Mouse (Mus musculus) hindbrain, embryonic 14.5 days (tissue): ENCODE measurements at regions not wholly inside any gene's neighbourhood (a gene's known extent, or its start where the extent isn't known, plus 50 kb on each side); places are given as distances from the start of the nearest gene placed in this dataset.

Experiments used
- ATAC-seq: fragments of 200-750 bp; cut with Nextera tagmentation; 2 replicates; pipeline ENCODE4 v1.8.0; 2017; ENCODE audit warnings: moderate number of reproducible peaks, mild to moderate bottlenecking, moderate TSS enrichment, moderate library complexity; ENCODE audit not compliant: low FRiP score
- DNase-seq: peaks from one replicate; pipeline ENCODE4 v3.0.0-alpha.2; 2015; ENCODE audit warnings: low spot score
- H3K27ac ChIP-seq: fragments of 300-500 bp; sonication (generic); 2 replicates; pipeline ENCODE4 v1.5.1; 2014; ENCODE audit warnings: mild to moderate bottlenecking, moderate library complexity
- H3K27me3 ChIP-seq: fragments of 300-500 bp; sonication (generic); 2 replicates; pipeline ENCODE4 v1.6.1; 2014; ENCODE audit warnings: mild to moderate bottlenecking, low read length, mixed read lengths; ENCODE audit not compliant: control insufficient read depth, insufficient read depth
- H3K36me3 ChIP-seq: fragments of 300-500 bp; sonication (generic); replicated peaks from 2 replicates; pipeline ENCODE4 v1.6.1; 2014; ENCODE audit not compliant: control insufficient read depth, insufficient read depth
- H3K4me1 ChIP-seq: fragments of 300-500 bp; sonication (generic); replicated peaks from 2 replicates; pipeline ENCODE4 v1.6.1; 2014; ENCODE audit warnings: antibody characterized with exemption, low read length, mixed read lengths; ENCODE audit not compliant: control insufficient read depth, insufficient read depth
- H3K4me2 ChIP-seq: fragments of 300-500 bp; sonication (generic); replicated peaks from 2 replicates; pipeline ENCODE4 v1.6.1; 2014; ENCODE audit warnings: mild to moderate bottlenecking, moderate library complexity
- H3K4me3 ChIP-seq: fragments of 300-500 bp; sonication (generic); replicated peaks from 2 replicates; pipeline ENCODE4 v1.5.1; 2014; ENCODE audit warnings: mild to moderate bottlenecking, low read length
- H3K9ac ChIP-seq: fragments of 300-500 bp; sonication (generic); 2 replicates; pipeline ENCODE4 v1.6.1; 2014
- H3K9me3 ChIP-seq: fragments of 300-500 bp; sonication (generic); 2 replicates; pipeline ENCODE4 v1.6.1; 2016; ENCODE audit warnings: low read length; ENCODE audit not compliant: control insufficient read depth
- WGBS: fragments of 180-500 bp; shearing (Covaris S2); extraction: QIAGEN DNeasy Blood & Tissue Kit; methylation state at CpG from one replicate; pipeline ENCODE4 v1.1.7; 2014; 5-methylcytosine and 5-hydroxymethylcytosine counted together

DNA sequence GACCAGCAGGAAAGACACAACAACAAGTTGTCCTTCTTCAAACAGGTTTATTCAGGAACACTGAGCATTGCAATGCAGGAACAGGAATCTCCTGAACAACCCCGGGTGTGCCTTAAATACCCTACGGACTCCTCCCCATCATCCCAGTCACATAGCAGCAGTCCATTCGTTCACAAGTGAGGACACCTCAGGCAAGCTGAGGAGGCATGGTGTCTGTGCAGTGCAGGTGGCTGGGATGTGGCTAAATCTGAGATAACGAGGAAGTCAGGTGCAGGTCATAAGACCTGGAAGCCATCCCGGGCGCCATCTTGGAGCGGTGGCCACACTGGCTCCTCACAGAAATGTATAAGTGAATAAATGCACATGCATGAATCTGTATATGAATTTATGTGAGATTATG, 826.0 kb downstream of the Slitrk6 start:
- Histone ChIP-seq H3K36me3 (no peaks in the 10 kb centered on the region), H3K9me3 (no peaks in the 10 kb centered on the region), H3K9ac (no peak overlapping the region), H3K4me3 (no peak overlapping the region), H3K27ac (no peak overlapping the region), H3K4me2 (no peak overlapping the region), H3K4me1 (no peaks in the 10 kb centered on the region), H3K27me3 (no peaks in the 10 kb centered on the region)
- ATAC-seq (no peak), DNase-seq (no peak)
- 91% methylated on average over 7 of the region's 7 CpGs for WGBS

GRCm38 (mm10) chr14:109891896-109892165, 863.1 kb downstream of the Slitrk6 start:
- no peak for DNase-seq
- H3K4me1 ChIP-seq, result no peaks in the 10 kb centered on the region
- H3K4me2 ChIP-seq, result no peak overlapping the region
- no peak for ATAC-seq
- H3K27me3 ChIP-seq, result no peaks in the 10 kb centered on the region
- no peak overlapping the region for H3K4me3 ChIP-seq
- H3K9ac ChIP-seq, result no peak overlapping the region
- H3K36me3 ChIP-seq, result no peaks in the 10 kb centered on the region
- WGBS, result 87% methylated on average over 2 of the region's 2 CpGs
- no peak overlapping the region for H3K27ac ChIP-seq
- H3K9me3 ChIP-seq, result no peaks in the 10 kb centered on the region

- Histone ChIP-seq H3K4me1 (no peaks in the 10 kb centered on the region), H3K9me3 (no peaks in the 10 kb centered on the region), H3K4me2 (no peak overlapping the region), H3K4me3 (no peak overlapping the region), H3K36me3 (no peaks in the 10 kb centered on the region), H3K9ac (no peak overlapping the region), H3K27ac (no peak overlapping the region), H3K27me3 (no peaks in the 10 kb centered on the region)
- 0 out of 2 replicates have a peak, but pooled peaks have one; percentile 62 for ATAC-seq
- WGBS, result 59% methylated on average over 3 of the region's 3 CpGs
- peak; percentile 57 for DNase-seq
Measured at GRCm38 (mm10) chr14:109891151-109891895, 863.6 kb downstream of the Slitrk6 start.

- Histone ChIP-seq H3K27ac (no peak overlapping the region), H3K4me2 (no peak overlapping the region), H3K27me3 (no peaks in the 10 kb centered on the region), H3K9me3 (no peaks in the 10 kb centered on the region), H3K9ac (no peak overlapping the region), H3K36me3 (no peaks in the 10 kb centered on the region), H3K4me3 (no peak overlapping the region), H3K4me1 (no peaks in the 10 kb centered on the region)
- 85% methylated on average over 1 of the region's 1 CpGs for WGBS
- ATAC-seq, result no peak
- no peak for DNase-seq
Measured at GRCm38 (mm10) chr14:109876950-109877663, 877.8 kb downstream of the Slitrk6 start.

DNA sequence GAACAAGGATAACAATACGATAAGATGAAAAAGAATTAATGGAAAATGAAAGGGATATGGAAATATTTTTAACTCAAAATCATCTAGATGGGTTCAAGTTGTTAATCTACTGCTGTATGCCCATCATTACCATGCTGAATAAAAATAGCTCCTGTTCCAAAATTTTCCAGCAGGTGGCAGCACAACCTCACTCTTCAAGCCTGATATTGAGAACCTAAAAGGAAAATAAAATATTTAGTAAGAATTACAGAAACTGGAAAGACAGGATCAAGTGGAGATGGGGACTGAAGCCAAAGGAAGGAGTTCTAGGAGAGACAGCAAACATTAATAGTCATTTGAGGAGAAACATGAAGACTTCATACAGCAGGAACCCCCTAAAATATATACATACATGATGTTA, 880.7 kb downstream of the Slitrk6 start:
- Histone ChIP-seq H3K4me1 (no peaks in the 10 kb centered on the region), H3K9ac (no peak overlapping the region), H3K36me3 (no peaks in the 10 kb centered on the region), H3K4me2 (no peak overlapping the region), H3K9me3 (no peaks in the 10 kb centered on the region), H3K27me3 (no peaks in the 10 kb centered on the region), H3K4me3 (no peak overlapping the region), H3K27ac (no peak overlapping the region)
- ATAC-seq (no peak), DNase-seq (peak; percentile 94)
- WGBS, result 7% methylated on average over 1 of the region's 1 CpGs

- Histone ChIP-seq H3K9me3 (no peaks in the 10 kb centered on the region), H3K9ac (no peak overlapping the region), H3K4me2 (no peak overlapping the region), H3K36me3 (no peaks in the 10 kb centered on the region), H3K4me1 (no peaks in the 10 kb centered on the region), H3K4me3 (no peak overlapping the region), H3K27ac (no peak overlapping the region), H3K27me3 (no peaks in the 10 kb centered on the region)
- DNase-seq (peak; percentile 74), ATAC-seq (peak; percentile 77; the same call in 1 of the 2 replicates)
- WGBS, result 47% methylated on average over 6 of the region's 6 CpGs
Measured at GRCm38 (mm10) chr14:109840354-109841104, 914.4 kb downstream of the Slitrk6 start.

- H3K4me1 ChIP-seq, result 0 out of 2 replicates have a peak, but pooled peaks cover 6% of the 10 kb centered on the region
- ATAC-seq, result peak; percentile 34; the same call in 1 of the 2 replicates
- no peak overlapping the region for H3K27ac ChIP-seq
- H3K27me3 ChIP-seq, result no peaks in the 10 kb centered on the region
- H3K9me3 ChIP-seq, result no peaks in the 10 kb centered on the region
- H3K4me3 ChIP-seq, result no peak overlapping the region
- DNase-seq, result no peak
- H3K4me2 ChIP-seq, result no peak overlapping the region
- no peaks in the 10 kb centered on the region for H3K36me3 ChIP-seq
- H3K9ac ChIP-seq, result no peak overlapping the region
- 53% methylated on average over 3 of the region's 3 CpGs for WGBS
Measured at GRCm38 (mm10) chr14:109802522-109803126, 888.7 kb upstream of the Slitrk1 start.

GRCm38 (mm10) chr14:109772246-109772645, 858.3 kb upstream of the Slitrk1 start:
- no peak for ATAC-seq
- H3K4me3 ChIP-seq, result no peak overlapping the region
- H3K9ac ChIP-seq, result no peak overlapping the region
- no peak for DNase-seq
- no peak overlapping the region for H3K4me2 ChIP-seq
- no peaks in the 10 kb centered on the region for H3K9me3 ChIP-seq
- H3K36me3 ChIP-seq, result no peaks in the 10 kb centered on the region
- 41% methylated on average over 1 of the region's 1 CpGs for WGBS
- H3K4me1 ChIP-seq, result no peaks in the 10 kb centered on the region
- H3K27ac ChIP-seq, result no peak overlapping the region
- H3K27me3 ChIP-seq, result no peaks in the 10 kb centered on the region

DNA sequence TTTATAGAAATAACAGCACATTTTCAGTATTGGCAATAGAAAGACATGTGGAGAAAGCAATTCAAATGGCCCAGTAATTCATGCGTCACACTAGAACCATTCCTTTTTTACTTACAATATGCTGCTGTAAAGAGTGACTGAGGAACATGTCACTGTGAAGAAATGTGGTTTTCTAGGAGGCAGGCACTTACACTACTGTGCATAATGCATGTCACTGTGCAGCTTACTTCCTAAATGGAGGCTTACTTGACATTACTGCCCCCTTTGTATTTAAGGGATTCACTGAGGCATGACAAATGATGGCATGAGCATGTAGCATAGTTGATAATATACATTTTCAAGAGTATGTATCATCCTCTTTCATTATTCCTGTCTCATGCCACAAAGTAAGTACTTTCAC, 846.9 kb upstream of the Slitrk1 start:
- 47% methylated on average over 1 of the region's 1 CpGs for WGBS
- Histone ChIP-seq H3K4me2 (no peak overlapping the region), H3K4me1 (no peaks in the 10 kb centered on the region), H3K4me3 (no peak overlapping the region), H3K27ac (no peak overlapping the region), H3K9ac (no peak overlapping the region), H3K36me3 (no peaks in the 10 kb centered on the region), H3K9me3 (no peaks in the 10 kb centered on the region), H3K27me3 (no peaks in the 10 kb centered on the region)
- no peak for DNase-seq
- ATAC-seq, result no peak
